Mouse (Mus musculus) 3134 (cell line): ENCODE measurements around the gene Ptpn3.

ENCODE experiments used
- DNase-seq: peaks from one replicate; pipeline ENCODE4 v3.0.0-alpha.2; 2011; ENCODE audit warnings: low spot score; ENCODE audit not compliant: insufficient read length; ENCODE audit errors: extremely low read depth

Gene Ptpn3

GRCm38 (mm10) chr4:57266389-57266788 is 35.2 kb downstream of the Ptpn3 start:
- DNase-seq, result no peak

- DNase-seq, result no peak
Observed at GRCm38 (mm10) chr4:57263695-57264094, 37.9 kb downstream of the Ptpn3 start.

DNA sequence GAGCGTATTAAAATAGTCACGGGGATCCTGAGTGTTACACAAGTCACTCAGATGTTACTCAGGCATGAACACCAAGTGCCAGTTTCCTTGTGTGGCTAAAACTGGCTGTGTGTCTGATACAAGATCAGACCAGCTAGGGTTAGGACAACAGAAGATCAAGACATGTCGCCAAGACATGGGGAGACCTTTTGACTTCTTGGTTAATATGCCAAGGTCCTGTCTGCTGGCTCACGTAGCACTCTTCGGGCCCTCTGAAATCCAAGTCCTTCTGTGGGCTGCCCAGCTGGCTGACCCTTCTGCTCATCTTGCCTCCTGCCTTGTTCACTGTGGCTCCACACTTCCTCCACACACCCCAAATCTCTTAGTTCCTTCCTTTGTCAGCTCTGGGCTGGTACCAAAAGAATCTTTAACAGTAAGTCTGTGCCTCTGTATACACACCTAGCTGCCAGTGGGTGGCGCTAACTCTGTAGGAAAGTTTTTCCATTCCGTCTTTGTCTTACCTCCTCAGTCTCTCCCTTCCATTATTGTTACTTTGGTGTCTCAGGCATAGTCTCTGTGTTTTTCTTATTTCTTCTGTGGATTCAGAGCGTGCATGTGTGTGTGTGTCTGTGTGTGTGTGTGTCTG is 38.5 kb downstream of the Ptpn3 start:
- no peak for DNase-seq

DNA sequence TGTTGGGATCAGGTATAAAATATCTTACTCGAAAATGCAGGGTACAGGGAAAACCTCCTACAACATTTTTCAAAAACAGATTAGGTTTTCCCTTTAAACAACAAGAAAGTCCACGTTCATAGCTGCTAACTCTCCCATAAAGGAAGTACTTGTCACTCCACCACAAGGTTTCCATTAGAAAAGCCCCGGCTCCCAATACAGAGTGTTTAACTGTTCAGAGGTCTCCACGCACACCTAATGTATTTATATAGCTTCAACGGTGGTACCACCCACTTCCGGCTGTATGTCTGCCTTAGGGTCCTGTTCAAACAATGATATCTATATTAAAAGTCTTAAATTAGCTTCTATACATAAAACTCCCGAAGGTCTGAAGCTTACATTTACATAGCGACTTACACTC is 39.2 kb downstream of the Ptpn3 start:
- no peak for DNase-seq

DNA sequence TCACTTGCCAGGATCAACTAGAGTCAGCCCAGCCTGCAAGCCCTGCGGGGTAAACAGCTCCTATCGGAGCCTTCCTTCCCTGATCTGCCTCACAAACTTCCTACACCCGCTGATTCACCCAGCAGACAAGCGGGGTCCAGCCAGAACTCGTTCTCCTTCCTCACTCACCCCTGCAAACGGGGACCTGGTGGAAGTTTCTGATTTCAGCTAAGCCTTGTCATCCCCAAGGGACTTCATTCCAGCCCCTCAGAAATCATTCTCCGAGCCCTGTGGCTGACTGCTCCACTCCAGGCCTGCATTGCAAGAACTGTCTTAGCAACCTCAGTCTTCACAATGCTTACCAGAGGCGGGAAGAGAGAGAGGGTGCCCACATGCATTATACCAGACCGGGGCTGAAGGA is 39.8 kb downstream of the Ptpn3 start:
- DNase-seq, result no peak

- DNase-seq, result no peak
Observed at GRCm38 (mm10) chr4:57258159-57259035, 43.2 kb downstream of the Ptpn3 start.

- no peak for DNase-seq
Observed at GRCm38 (mm10) chr4:57257409-57257808, 44.2 kb downstream of the Ptpn3 start.

- DNase-seq, result no peak
Observed at GRCm38 (mm10) chr4:57256761-57257160, 44.9 kb downstream of the Ptpn3 start.

GRCm38 (mm10) chr4:57254412-57254811 is 47.2 kb downstream of the Ptpn3 start:
- no peak for DNase-seq

GRCm38 (mm10) chr4:57250636-57251035 is 51.0 kb downstream of the Ptpn3 start:
- no peak for DNase-seq

GRCm38 (mm10) chr4:57249108-57249507 is 52.5 kb downstream of the Ptpn3 start:
- DNase-seq, result no peak

DNA sequence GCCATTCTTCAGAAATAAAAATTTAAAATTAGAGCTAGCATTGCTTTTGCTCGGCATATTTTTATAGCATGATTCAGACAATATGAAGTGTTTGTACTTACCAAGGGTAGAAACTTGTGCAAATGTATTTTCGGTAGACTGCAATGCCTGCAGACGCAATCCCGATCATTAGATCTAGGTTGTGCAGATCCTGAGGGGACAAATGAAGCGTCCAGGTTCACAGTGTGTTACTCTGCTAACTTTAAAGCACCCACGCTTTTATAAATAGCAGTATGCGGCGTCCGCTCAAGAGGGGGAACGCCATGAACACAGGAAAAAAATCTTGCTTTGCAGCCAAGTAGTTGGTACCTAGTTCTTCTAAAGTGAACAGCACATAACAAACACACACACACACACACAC is 56.8 kb downstream of the Ptpn3 start:
- no peak for DNase-seq

DNA sequence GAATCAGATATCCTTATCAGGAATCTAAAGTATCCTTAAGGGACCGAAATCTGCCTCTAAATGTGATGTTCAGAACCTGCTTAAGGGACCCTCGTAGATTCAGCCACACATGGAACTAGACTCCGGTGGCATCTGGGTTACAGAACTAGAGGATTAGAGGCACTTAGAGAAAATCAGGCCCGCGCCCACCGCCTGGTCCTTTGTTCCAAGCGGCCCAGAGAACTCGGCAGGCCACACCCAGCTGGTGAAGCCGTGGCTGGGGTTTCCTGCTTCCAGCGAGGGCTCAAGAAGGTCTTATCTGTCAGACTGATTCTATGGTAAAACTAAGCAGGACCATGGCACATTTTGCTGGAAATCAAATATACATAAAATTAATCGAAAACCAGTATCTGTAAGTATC is 58.3 kb downstream of the Ptpn3 start:
- no peak for DNase-seq

- no peak for DNase-seq
Observed at GRCm38 (mm10) chr4:57240934-57241333, 60.7 kb downstream of the Ptpn3 start.

- no peak for DNase-seq
Observed at GRCm38 (mm10) chr4:57240100-57240499, 61.5 kb downstream of the Ptpn3 start.

- DNase-seq, result no peak
Observed at GRCm38 (mm10) chr4:57239112-57239511, 62.5 kb downstream of the Ptpn3 start.

GRCm38 (mm10) chr4:57238118-57238517 is 63.5 kb downstream of the Ptpn3 start:
- no peak for DNase-seq

GRCm38 (mm10) chr4:57236513-57236912 is 65.1 kb downstream of the Ptpn3 start:
- no peak for DNase-seq

- no peak for DNase-seq
Observed at GRCm38 (mm10) chr4:57235741-57236140, 65.9 kb downstream of the Ptpn3 start.

- no peak for DNase-seq
Observed at GRCm38 (mm10) chr4:57234348-57234747, 67.3 kb downstream of the Ptpn3 start.

DNA sequence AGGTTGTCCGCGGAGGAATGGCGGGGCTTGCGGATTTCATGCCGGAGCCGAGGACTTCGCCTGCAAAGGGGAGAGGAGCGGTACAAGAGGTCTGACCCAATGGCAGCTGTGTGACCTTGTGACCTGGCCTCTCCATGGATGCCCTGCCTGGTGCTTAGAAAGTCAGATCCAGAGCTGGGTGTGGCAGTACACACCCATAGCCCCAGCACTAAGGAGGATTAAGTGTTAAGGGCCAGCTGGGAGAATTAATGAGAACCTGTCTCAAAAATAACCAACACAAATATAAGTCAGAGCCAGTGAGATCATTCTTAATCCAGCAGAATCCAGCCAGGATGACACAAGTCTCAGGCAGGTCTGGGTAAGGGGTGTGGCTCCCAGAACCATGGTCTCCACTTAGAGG is 69.2 kb downstream of the Ptpn3 start:
- DNase-seq, result no peak

DNA sequence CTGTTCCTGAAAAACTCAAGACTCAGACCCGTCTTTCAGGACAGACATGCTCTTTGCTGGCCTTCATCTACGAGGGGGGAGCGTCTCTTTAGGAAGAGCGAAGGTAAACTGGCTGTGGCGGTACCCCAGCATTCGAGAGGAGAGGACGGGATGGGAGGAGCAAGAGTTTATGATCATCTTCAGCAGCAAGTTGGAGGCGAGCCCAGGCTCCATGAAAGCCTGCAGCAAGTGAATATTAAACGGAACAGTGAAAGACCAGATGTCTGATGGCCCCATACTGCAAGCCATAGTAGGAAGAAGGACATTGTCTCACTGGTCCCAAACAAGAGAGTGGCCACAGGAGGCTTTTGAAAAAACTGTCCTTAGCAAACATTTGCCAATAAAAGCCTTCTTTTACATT is 70.3 kb downstream of the Ptpn3 start:
- DNase-seq, result no peak
